Mouse (Mus musculus) spleen, postnatal 10 days (tissue): ENCODE data around the gene Prl7a2.

Experiments used
- DNase-seq, 2 experiments: peaks; one replicate each; pipeline ENCODE4 v3.0.0; 2021 to 2022; ENCODE audit warnings: low spot score in 2 of 2

Prl7a2 gene

GRCm38 (mm10) chr13:27667936-27668335, at the start of gene Prl7a2:
Prl7a2 (minus strand) TSS chr13:27668036.
- DNase-seq: no peak

- no peak for DNase-seq
Measured at GRCm38 (mm10) chr13:27716636-27717035, 48.8 kb upstream of the Prl7a2 start, which contains the start of gene Prl7d1. Prl7d1 (minus strand) TSS chr13:27716736.

- no peak for DNase-seq
Measured at GRCm38 (mm10) chr13:27706521-27706920, 38.7 kb upstream of the Prl7a2 start.

- DNase-seq: no peak
Measured at GRCm38 (mm10) chr13:27660747-27661146, 7.1 kb downstream of the Prl7a2 start.

GRCm38 (mm10) chr13:27642393-27642792, 25.4 kb downstream of the Prl7a2 start, which contains the start of gene Prl7a1:
Prl7a1 (minus strand) TSS chr13:27642493.
- DNase-seq: no peak

- DNase-seq: no peak
Measured at GRCm38 (mm10) chr13:27610482-27610881, 57.4 kb downstream of the Prl7a2 start, which contains the start of gene Prl7b1. Prl7b1 (minus strand) TSS chr13:27610582.
